Mouse (Mus musculus): Measurements from ENCODE around the gene Tmem53.

The Tmem53 gene

GRCm38 (mm10) chr4:117280397-117280930 lies 28.7 kb downstream of the Tmem53 start:
- no peak for DNase-seq (ENCODE audit: low read depth in 1 of 2, low spot score in 2 of 2)

DNA sequence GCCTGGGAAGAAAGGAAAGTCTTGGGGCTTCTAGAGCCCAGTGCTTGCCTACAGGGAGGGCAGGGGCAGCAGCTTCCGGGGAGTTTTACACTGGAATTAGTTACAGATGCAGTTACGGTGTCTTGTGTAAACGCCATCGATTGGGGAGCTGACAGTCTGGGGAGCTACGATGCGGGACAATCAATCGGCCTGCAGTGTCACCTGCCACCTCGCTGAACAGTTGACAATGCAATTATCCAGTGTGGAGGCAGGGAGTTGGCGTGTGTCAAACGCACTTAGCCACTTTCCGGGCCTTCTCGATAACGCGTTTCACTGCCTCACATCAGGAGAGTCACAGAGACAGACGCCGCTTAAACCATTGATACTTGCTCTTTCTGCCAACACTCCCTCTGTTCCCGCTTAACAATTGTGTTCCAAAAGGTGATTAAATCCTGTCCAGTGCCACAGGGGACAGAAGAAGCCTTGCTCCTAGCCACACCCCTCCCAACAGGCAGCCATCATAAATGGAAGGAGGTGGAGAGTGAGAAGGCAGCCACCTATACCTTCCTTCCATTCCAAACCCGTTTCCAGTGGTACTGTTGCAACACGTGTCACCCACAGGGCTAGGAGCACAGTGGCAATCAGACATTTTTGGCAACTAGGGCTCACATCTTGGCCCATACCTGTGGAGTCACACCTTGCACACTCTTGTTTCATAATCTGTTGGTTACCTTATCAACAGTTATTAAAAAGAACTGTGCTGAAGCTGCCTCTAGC lies 29.5 kb downstream of the Tmem53 start:
- no peak for DNase-seq (ENCODE audit: low read depth in 1 of 2, low spot score in 2 of 2)

DNA sequence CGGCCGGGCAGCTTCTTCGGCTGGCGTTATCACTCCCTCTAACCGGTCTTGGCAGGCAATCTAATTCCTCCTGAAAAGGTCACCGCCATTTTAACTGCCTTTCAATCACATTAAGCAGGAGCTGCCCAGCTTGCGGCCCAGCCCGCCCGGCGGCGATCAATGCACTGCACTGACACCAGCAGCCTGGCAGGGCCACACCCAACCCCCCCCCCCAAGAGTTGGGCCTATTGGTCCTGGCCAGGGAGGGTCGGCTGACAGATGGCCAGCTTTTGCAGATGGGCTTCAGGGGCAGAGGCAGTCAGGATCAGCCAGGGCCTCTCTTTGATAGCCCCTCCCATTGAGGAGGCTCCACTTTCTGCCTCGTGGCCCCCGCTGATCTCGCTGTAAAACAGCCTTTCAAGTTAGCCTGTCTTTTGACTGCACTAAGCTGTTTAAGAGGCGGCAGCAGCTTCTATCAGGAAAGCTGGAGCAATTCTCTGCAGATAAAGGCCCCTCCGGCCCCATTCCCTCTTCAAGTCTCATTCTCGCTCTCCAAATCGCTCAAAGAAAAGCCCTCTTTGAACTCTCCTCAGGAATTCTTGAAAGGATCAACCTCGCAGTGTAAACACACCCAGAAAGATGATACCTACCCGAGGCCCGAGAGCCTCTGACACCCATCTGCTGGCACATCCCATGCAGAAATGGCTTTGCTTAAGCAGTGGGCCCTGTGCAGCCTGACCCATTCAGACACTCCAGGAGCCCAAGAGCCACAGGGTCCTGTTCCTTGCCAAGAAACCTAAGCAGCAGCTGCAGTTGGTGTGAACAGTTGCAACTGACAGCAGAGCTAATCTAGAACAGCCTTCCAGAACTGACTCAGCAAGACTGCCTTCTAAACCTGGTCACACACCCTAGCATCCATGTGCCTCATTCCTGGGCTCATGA lies 31.8 kb downstream of the Tmem53 start:
- no peak for DNase-seq (ENCODE audit: low read depth in 1 of 2, low spot score in 2 of 2)

- no peak for DNase-seq (ENCODE audit: low read depth in 1 of 2, low spot score in 2 of 2)
Measured at GRCm38 (mm10) chr4:117284363-117284762, 32.6 kb downstream of the Tmem53 start.

DNA sequence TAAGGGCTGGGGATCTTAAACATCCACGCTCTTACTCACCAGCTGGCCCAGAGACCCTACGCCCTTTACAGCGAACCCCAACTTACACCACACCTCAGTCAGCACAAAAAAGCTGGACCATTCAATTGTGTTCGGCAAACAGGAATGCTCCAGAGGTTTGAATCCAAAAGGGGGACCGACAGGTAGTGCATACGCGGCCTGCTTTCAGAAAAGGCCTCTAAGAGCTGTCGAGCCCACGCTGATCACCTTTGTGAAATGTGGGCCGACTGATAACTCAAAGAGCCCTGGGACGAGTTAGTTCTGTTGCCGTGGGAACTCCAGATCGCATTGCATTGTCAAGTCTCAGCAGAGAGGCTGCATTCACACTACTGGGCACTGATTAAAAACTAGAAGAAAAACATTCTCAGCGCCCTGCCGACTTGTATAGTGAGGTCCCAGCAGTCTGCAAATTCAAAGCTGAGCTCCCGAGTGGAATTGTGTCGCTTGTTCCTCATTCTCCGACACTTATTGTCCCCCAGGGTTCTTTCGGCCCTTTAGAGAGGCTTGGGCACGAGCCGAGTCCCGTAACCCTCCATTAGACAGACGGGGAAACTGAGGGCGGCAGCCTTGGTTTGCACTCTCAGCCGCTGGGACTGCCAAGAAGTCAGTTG lies 36.7 kb downstream of the Tmem53 start:
- no peak for DNase-seq (ENCODE audit: low read depth in 1 of 2, low spot score in 2 of 2)

- peak; percentile 40 to 64 for DNase-seq (ENCODE audit: low read depth in 1 of 2, low spot score in 2 of 2)
Measured at GRCm38 (mm10) chr4:117288927-117289801, 37.4 kb downstream of the Tmem53 start.

GRCm38 (mm10) chr4:117291696-117292095 lies 39.9 kb downstream of the Tmem53 start:
- no peak for DNase-seq (ENCODE audit: low read depth in 1 of 2, low spot score in 2 of 2)

- no peak for DNase-seq (ENCODE audit: low read depth in 1 of 2, low spot score in 2 of 2)
Measured at GRCm38 (mm10) chr4:117296849-117297593, 45.3 kb downstream of the Tmem53 start.

GRCm38 (mm10) chr4:117297819-117298218 lies 46.1 kb downstream of the Tmem53 start:
- DNase-seq (ENCODE audit: low read depth in 1 of 2, low spot score in 2 of 2), result no peak

DNA sequence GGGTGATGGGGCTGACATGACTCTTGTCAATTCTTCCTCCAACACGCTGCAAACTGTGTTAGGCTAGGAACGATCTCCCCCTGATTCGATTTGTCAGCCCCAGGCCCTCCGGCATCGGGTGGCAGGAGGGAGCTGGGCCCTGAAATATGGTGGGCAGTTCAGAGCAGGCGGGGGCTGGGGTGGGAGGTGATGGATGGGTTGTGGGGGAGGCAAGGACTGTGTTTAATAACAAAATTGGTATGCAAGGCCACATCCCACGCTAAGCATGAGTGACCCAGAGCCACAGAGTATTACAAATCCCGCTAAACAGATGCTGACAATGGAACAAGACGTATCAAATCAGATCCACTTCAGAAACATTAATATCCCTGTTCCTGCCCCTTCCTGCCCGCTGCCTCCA lies 48.2 kb downstream of the Tmem53 start:
- DNase-seq (ENCODE audit: low read depth in 1 of 2, low spot score in 2 of 2), result no peak

DNA sequence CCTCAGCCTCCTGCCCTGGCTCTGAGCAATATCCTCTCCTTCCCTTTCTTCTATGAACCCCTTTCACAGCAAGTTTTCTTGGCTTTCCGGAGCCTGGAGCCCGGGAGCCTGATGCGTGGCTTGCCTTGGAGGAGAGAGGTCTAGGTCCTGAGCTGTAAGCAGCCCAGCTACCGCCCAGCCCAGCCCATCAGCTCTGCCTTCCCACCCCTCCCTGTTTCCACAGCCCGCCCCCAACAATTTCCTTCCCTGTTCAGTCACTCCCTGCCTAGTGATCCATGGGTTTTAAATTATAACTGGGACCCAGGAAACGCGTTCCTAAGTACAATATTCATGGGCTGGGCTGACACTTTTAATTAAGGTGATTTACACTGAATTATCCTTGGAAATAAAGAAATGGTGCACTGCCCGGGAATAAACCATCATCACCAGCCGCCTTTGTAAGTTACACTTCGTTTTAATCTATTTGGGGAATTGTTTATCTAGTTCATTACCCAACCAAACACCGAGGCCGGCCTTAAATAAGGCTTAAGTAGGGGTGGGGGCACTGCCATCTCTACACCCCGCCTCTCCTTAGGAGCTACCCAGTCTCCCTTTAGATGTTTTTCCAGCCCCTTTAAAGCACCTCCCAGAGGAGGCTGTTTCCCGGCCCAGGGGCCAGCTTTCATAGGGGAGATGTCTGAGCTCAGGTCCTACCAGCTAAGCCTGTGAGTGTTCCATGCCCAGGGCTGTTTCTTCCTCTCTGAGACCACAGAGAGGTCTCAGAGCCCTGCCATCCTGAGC lies 50.5 kb downstream of the Tmem53 start:
- no peak for DNase-seq (ENCODE audit: low read depth in 1 of 2, low spot score in 2 of 2)

DNA sequence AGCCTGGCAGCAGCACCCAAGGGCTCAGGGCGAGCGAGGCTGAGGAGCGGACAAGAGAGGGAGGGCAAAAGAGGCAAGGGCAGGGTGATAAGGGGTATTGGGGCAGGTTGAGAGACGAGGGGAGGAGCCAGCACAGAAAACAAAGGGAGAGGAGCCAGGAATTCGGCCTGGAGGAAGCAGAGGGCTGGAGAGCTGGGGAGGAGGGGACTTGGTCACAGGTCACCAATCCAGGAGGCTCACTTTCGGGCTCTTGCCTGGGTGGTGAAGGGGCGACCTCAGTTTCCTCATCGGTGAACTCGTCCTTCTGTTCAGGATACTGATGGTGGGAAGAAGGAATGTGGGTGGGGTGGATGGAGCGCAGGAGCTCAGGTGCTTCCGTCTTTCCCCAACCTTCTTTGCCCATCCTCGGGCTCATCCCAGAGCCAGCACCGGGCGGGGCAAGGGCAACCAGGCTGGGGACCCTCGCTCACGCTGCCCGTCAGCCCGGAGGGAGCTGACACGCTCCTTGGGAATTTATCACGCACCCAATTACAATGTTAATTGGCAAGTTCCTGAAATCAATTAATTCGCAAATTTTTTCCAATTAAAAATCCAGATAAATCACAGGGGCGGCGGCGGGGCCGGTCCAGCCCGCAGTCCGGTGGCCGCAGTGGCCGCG lies 52.0 kb downstream of the Tmem53 start:
- DNase-seq (ENCODE audit: low read depth in 1 of 2, low spot score in 2 of 2), result no peak

DNA sequence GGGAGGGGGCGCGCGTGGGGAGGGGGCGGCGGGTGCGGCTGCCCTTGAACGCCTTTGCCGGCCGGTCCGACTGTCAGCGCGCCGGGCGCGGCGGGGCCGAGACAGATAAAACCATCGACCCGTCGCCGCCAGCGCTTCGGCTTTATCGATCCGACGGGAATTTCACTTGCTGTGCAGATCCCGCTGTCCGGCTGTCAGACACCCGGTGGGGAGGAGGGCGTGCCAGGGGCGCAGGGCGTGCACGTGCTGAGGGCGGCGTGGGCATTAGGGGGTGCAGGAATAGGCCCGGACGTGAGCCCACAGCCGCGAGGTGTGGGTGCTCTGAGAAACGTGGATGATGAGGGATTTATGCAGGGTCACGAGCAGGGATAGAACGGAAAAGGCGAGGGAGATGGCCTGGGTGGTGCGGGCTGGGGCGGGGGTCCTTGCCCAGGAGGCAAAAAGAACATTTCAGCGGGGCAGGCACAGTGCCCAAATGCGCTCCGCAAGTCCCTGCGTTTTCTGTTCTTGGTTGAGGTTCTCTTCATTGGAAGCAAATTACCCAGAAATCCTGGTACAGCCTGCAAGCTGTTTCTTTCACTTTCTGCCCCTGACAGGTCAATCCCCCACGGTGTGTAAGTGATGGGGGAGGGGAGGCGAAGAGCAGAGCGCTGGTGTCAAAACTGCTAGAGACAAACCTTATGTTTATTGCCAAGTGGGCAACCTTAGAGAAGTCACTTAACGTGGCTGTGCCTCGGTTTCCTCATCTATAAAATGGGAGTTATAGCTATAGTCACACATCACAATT lies 52.7 kb downstream of the Tmem53 start:
- DNase-seq (ENCODE audit: low read depth in 1 of 2, low spot score in 2 of 2), result no peak

DNA sequence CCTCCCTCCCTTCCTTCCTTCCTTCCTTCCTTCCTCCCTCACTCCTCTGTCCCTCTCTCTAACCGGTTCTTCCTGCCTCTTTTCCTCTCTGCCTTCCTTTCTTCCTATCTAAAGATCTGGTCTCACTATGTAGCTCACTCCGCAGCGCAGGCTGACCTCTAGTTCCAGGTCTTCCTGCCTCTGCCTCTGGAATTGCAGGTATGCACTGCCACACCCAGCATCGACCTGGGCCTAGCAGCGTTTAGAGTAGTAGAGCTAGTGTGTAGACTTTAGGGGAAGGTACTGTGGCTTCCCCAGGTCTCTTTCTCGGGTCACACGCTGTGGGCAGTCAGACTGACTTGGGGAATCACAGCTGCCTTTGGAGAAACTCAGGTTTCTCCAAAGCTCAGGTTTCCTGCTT lies 53.7 kb downstream of the Tmem53 start:
- DNase-seq (ENCODE audit: low read depth in 1 of 2, low spot score in 2 of 2), result no peak

DNA sequence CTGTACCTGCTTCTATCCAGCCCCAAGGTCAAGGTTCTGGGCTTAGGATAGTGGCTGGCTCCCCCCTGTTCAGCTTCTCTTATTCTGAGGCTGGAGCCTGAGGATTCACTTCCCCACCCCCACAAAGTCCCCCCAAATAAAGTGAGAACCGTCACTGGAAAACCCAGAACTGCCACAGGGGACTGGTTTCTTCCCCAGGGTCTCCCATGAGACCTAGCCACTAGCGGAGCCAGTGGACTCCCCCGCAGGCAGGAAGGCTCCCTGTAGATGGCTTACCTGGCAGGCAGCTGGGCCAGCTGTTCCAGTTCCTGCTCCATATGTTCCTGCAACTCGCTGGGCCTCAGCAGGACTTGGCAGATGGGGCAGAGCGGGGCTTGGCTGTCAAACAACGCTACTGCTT lies 55.5 kb downstream of the Tmem53 start:
- DNase-seq (ENCODE audit: low read depth in 1 of 2, low spot score in 2 of 2), result no peak

DNA sequence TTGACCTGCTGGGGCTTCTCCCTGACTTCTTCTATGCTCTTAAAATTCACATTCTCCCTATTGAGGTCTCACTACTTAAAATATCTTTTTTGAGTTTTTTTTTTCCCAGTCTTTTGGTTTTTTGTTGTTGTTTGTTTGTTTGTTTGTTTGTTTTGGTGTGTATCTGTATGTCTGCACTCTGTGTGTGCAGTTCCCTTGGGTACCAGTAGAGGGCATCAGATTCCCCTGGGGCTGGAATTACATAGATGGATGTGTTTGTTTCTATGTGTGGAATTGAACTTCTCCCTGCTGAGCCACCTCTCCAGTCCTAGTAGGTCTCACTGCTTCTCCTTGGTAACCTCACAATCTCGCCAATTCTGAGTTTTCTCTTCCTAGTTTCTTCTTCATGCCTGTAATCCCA lies 57.7 kb downstream of the Tmem53 start:
- DNase-seq (ENCODE audit: low read depth in 1 of 2, low spot score in 2 of 2), result no peak

GRCm38 (mm10) chr4:117311891-117312290 lies 60.1 kb downstream of the Tmem53 start:
- DNase-seq (ENCODE audit: low read depth in 1 of 2, low spot score in 2 of 2), result no peak

All from monocyte, adult 2 months (primary cell).